Mouse (Mus musculus): Measurements from ENCODE around the gene Hist1h3e.

DNA sequence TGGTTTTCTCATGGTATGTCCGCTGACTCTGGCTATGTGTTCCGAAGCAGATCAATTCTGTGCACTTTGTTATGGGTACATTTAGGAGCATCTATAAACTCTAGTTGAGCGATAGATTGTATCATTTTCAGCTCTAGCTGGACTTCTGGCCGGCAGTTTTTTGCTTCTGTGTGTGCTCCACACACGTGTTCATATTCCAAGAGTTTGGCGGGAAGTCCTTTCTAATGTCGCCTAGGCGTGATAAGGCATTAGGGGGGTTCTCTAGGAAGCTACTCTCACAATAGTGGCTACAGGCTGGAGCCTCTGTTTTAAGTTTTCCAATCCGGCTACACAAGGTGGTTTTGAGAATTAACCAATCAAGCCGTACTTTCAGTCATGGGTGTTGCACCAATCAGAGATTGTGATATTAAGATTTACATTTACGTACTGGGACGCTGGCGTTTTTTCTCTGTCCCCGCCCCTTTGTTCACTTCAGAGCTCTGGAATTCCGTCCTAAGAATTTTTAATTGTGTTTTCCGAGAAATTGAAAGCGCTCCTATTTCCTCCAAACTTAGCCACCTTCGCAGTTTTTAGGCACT lies 6.2 kb downstream of the Hist1h3e start:
- TF ChIP-seq CTCF (IDR thresholded peaks at IDR 0.05; ENCODE audit: control insufficient read depth, insufficient read depth, insufficient replicate concordance, low read depth, low read length) (no peak), POLR2A (IDR thresholded peaks at IDR 0.05; ENCODE audit: control insufficient read depth, low read depth, low read length) (no peak)

Measured in testis, adult 2 months (tissue).